Mouse (Mus musculus): ENCODE measurements at regions not wholly inside any gene's neighbourhood (a gene's known extent, or its start where the extent isn't known, plus 50 kb on each side); places are given as distances from the start of the nearest gene placed in this dataset.

DNA sequence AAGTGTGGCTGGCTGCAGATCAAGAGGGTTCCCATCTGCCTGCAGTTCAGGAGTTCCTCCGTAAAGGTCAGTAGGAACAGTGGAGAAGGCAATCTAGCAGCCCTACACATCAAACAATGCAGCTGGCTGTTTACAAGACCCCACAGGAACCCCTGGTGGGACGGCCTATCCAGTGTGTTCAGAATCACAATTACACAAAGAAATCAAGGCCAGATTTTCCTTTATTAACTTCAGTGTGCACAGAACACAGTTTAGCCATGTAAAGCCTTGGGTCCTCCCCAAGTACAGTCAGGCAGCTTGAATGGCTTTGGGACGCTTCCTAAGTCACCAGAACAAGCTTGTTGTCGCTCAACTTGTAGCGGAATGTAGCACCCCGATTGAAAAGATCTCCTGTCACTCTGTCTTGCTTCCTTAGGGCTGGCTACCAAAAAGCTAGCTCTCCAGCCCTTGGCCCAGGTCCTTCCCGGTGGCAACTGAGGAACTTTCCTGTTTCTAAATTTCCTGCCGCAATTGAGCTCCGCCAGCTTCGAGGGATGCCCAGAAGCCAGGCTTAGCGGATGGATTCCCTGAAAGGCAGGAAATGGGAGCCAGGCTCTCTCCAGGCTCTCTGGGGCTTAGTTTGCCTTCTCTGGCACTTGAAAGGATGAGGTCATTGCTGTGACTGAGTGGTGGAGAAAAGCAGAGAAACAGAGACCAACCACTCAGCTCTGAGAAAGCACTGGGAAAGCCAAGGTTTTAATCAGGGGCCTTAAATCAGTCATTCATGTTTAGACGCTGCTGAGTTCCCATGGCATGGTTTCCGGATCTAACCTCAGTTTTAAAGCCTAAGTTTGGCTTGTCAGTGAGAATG is 78.1 kb upstream of the Spin1 start:
- H3K27me3 ChIP-seq, result no peaks in the 10 kb centered on the region

DNA sequence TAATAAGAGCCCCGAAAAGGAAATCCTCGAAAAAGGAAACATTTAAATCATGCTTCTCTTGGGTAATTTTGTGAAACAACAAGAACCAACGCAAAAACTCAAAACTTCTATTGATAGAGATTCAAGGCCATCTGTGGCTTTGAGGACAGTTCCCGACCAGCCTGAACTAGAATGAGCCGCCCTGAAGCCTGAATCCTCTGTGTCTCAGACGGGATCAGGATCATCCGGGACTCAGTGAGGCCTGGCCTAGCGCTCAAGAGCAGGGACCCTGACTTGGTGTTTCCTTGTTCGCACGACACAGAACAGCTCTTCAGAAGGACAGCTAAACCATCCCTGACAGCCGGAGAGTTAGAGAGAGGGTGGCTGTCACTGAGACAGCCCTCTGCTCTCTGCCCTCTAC is 77.4 kb upstream of the Spin1 start:
- H3K9me3 ChIP-seq, result no peaks in the 10 kb centered on the region
- H3K4me3 ChIP-seq, result no peak overlapping the region
- H3K4me2 ChIP-seq, result no peak overlapping the region
- H3K36me3 ChIP-seq, result no peaks in the 10 kb centered on the region
- no peak overlapping the region for H3K9ac ChIP-seq
- ATAC-seq (ENCODE audit: low FRiP score, low read depth), result no peak
- H3K4me1 ChIP-seq (replicated peaks), result no peaks in the 10 kb centered on the region
- H3K27ac ChIP-seq (replicated peaks), result no peak overlapping the region
- no peaks in the 10 kb centered on the region for H3K27me3 ChIP-seq
- WGBS, result 91% methylated on average over 11 of the region's 11 CpGs

More for the DNA sequence above, 78.1 kb upstream of the Spin1 start:
- WGBS, result 63% methylated on average over 13 of the region's 13 CpGs
- Histone ChIP-seq H3K27ac (replicated peaks) (no peak overlapping the region), H3K36me3 (no peaks in the 10 kb centered on the region), H3K9me3 (no peaks in the 10 kb centered on the region), H3K4me2 (no peak overlapping the region), H3K4me1 (replicated peaks) (no peaks in the 10 kb centered on the region), H3K4me3 (no peak overlapping the region), H3K9ac (no peak overlapping the region)
- ATAC-seq (ENCODE audit: low FRiP score, low read depth), result no peak

DNA sequence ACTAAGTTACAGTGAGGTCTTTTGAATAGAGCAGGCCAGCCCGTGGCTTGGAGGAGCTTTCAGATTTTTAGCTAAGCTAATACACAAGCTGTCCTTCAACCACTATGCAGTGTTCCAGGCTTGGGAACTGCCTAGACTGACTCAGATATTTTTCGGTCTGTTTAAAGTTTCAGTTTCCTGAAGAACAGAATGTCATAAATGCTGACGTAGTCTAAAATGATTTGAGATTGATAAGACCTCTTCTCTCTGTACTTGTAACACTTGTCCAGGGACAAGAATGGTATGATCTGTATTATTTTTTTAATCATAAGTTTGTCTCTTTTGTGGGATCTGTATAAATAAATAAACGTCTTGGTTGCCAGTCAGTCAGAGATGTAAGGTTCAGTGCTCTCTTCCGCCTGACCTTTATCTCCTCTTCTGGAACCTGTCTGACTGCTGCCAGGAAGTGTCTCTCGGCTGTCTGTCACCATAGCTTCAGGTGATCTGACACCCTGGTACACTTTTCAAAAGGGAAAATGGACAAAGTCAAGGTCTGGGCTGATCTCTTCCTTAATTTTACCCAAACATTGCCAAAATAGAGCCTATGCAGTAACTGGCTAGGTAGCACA is 74.3 kb upstream of the Spin1 start:
- no peak overlapping the region for H3K4me3 ChIP-seq
- no peaks in the 10 kb centered on the region for H3K36me3 ChIP-seq
- no peaks in the 10 kb centered on the region for H3K9me3 ChIP-seq
- no peak overlapping the region for H3K9ac ChIP-seq
- ATAC-seq (ENCODE audit: low FRiP score, low read depth), result no peak
- 90% methylated on average over 6 of the region's 6 CpGs for WGBS
- H3K4me1 ChIP-seq (replicated peaks), result no peaks in the 10 kb centered on the region
- H3K27ac ChIP-seq (replicated peaks), result no peak overlapping the region
- H3K4me2 ChIP-seq, result no peak overlapping the region
- no peaks in the 10 kb centered on the region for H3K27me3 ChIP-seq

DNA sequence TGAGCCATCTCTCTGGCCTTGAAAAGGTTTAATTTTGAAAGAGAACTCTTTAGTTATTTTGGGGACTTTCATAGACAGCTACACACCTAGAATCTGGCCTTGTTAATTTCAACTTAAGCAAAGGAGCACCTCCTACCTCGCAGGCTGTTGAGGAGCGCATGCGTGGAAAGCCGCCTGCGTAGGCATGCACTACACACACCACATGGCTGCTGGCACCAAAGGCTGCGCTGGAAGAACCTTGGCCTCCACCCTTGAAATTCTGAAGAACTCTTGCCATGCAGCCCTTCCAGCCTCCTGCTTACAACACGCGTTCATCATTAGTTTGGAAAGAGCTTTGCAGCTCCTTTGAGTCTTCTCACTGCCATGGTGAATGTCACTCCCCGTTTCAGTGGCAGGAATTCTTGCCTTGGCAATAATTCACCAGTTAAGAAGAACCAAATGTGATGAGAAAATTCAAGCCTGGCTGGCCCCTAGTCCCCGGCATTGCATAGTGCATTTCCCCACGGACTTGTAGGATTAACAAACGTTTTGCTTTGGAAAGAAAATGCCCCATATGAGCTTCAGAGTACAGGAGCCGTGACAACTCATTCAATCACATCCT is 62.7 kb upstream of the Spin1 start:
- H3K27me3 ChIP-seq, result no peaks in the 10 kb centered on the region
- no peak for ATAC-seq (ENCODE audit: low FRiP score, low read depth)

DNA sequence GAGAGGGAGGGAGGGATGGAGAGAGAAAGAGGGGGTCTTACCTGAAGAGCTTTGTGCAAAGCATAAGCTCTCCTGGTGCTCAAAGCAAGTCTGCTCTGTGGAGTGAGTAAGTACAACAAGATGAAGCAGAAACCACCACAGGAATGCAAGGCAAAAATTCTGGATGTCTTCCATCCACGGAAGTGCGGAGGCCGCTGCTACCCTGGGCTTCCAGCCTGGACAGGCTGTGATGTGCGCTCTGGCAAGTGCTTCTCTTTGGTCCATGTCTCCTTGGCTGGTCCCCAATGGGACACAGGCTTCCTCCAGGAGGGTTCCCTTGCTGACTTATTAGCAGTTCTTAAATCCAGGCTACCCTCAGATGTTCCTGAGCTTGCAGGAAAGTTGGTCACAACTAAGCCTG is 61.7 kb upstream of the Spin1 start:
- peaks cover 6% of the 10 kb centered on the region; the same call in 1 of the 2 replicates for H3K9me3 ChIP-seq
- WGBS, result 90% methylated on average over 4 of the region's 4 CpGs

More for the DNA sequence above, 62.7 kb upstream of the Spin1 start:
- H3K4me1 ChIP-seq (replicated peaks), result no peaks in the 10 kb centered on the region
- no peaks in the 10 kb centered on the region for H3K9me3 ChIP-seq
- H3K27ac ChIP-seq (replicated peaks), result no peak overlapping the region
- WGBS, result 87% methylated on average over 13 of the region's 13 CpGs
- no peaks in the 10 kb centered on the region for H3K36me3 ChIP-seq
- no peak overlapping the region for H3K9ac ChIP-seq
- H3K4me2 ChIP-seq, result no peak overlapping the region
- no peak overlapping the region for H3K4me3 ChIP-seq

DNA sequence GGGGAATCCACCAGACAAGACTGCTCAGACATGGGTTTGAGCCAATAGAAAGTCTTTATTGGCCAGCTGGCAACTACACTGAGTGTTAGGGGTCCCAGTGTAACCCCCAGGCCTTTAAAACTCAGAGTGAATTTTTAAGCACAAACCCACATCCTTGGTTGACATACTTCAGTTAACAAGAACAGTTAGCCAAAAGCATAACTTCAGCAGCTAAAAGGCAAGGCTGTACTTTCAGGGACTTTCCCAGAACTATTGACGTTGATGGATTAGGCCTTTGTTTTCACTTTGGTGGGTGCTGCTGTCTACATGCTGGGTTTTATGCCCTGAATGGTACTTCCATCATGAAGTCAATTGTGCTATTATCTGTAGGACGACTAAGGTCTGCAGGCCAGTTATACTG is 59.6 kb upstream of the Spin1 start:
- WGBS, result 49% methylated on average over 2 of the region's 2 CpGs
- ATAC-seq (ENCODE audit: low FRiP score, low read depth), result no peak
- Histone ChIP-seq H3K9ac (no peak overlapping the region), H3K27me3 (no peaks in the 10 kb centered on the region), H3K9me3 (peaks cover 6% of the 10 kb centered on the region; the same call in 1 of the 2 replicates), H3K4me2 (no peak overlapping the region), H3K27ac (replicated peaks) (no peak overlapping the region), H3K4me3 (no peak overlapping the region), H3K4me1 (replicated peaks) (no peaks in the 10 kb centered on the region), H3K36me3 (no peaks in the 10 kb centered on the region)

More for the DNA sequence above, 61.7 kb upstream of the Spin1 start:
- Histone ChIP-seq H3K4me2 (no peak overlapping the region), H3K9ac (no peak overlapping the region), H3K4me1 (replicated peaks) (no peaks in the 10 kb centered on the region), H3K27ac (replicated peaks) (no peak overlapping the region), H3K36me3 (no peaks in the 10 kb centered on the region), H3K4me3 (no peak overlapping the region), H3K27me3 (no peaks in the 10 kb centered on the region)
- no peak for ATAC-seq (ENCODE audit: low FRiP score, low read depth)

DNA sequence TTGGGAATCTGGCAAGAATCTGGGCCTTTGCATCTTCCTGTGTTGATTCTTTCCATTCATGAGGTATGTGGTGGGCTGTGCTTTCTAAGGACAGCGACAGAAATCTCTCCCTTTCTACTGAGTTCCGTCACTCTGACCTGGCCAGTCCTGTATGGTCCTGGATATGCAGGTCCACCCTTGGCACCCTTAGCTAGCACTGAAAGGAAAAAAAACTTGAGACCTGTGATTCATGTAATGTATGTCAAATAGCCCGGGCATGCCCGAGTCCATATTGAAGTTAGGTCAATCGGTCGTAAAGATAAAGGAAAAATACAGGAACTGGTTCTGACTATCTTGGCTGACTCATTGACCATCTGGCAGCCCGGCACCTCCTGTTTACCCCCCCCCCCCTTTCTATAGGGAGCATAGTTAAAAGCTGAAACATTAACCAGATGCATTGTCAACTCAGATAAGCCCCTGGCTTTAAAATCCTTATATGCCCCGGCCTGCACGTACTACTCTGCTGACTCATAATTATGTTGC is 57.7 kb upstream of the Spin1 start:
- Histone ChIP-seq H3K4me2 (no peak overlapping the region), H3K9me3 (peaks cover 6% of the 10 kb centered on the region; the same call in 1 of the 2 replicates), H3K36me3 (no peaks in the 10 kb centered on the region), H3K27me3 (no peaks in the 10 kb centered on the region), H3K4me3 (no peak overlapping the region), H3K27ac (replicated peaks) (no peak overlapping the region), H3K9ac (no peak overlapping the region), H3K4me1 (replicated peaks) (no peaks in the 10 kb centered on the region)
- 97% methylated on average over 9 of the region's 9 CpGs for WGBS
- ATAC-seq (ENCODE audit: low FRiP score, low read depth), result no peak
